ENCODE assay signal across 10 mouse cellular contexts in genomic region chrX:136107942-136108341, GRCm38 (mm10). TPM values are rescaled to one million over a fixed set of nuclear protein-coding genes. Genes with fewer than 3 reads are reported as not detected.
A peak's percentile ranks its signal among the peaks of the same experiment; 100 is the strongest.
DNase-seq lines count a peak whose midpoint lies in the region; ATAC-seq and TF ChIP-seq lines count a peak whose summit lies in the region.
"Had no signal": no experiment of that assay in that cellular context is flagged by ENCODE, and none has a peak within 500 bp of the region (broad histone marks: within the 10 kb centered on the region; RNA-seq: fewer than 3 reads in every experiment).

No protein-coding gene starts in this region.

- H3K27ac ChIP-seq in intestine, embryonic 14.5 days (ENCODE audit: low read depth) = no peak overlapping the region
- H3K27ac ChIP-seq in intestine, embryonic 15.5 days = no peak overlapping the region
- no peak overlapping the region for H3K27ac ChIP-seq in kidney, embryonic 14.5 days (ENCODE audit: low read depth, low read length)
- no peak overlapping the region for H3K27ac ChIP-seq in liver, embryonic 14.5 days
- H3K27ac ChIP-seq: limb, embryonic 15.5 days; stomach, embryonic 15.5 days had no signal

- no peaks in the 10 kb centered on the region for H3K4me1 ChIP-seq in intestine, embryonic 14.5 days (replicated peaks; ENCODE audit: control insufficient read depth, insufficient read depth, low read length)
- no peaks in the 10 kb centered on the region for H3K4me1 ChIP-seq in intestine, embryonic 15.5 days (replicated peaks)
- H3K4me1 ChIP-seq in kidney, embryonic 14.5 days (ENCODE audit: control insufficient read depth, insufficient read depth, low read length) = no peaks in the 10 kb centered on the region
- no peaks in the 10 kb centered on the region for H3K4me1 ChIP-seq in liver, embryonic 14.5 days (replicated peaks; ENCODE audit: control insufficient read depth in 2 of 2, insufficient read depth in 2 of 2, low read length in 1 of 2)
- H3K4me1 ChIP-seq: limb, embryonic 15.5 days; stomach, embryonic 15.5 days had no signal

- H3K36me3 ChIP-seq in intestine, embryonic 14.5 days (ENCODE audit: control insufficient read depth, insufficient read depth, low read length) = no peaks in the 10 kb centered on the region
- no peaks in the 10 kb centered on the region for H3K36me3 ChIP-seq in intestine, embryonic 15.5 days
- no peaks in the 10 kb centered on the region for H3K36me3 ChIP-seq in kidney, embryonic 14.5 days (ENCODE audit: control insufficient read depth, insufficient read depth, low read length)
- H3K36me3 ChIP-seq in liver, embryonic 14.5 days (replicated peaks; ENCODE audit: control insufficient read depth, insufficient read depth, low read depth) = no peaks in the 10 kb centered on the region
- H3K36me3 ChIP-seq: limb, embryonic 15.5 days; stomach, embryonic 15.5 days had no signal

- peak; percentile 45; the same call in 1 of the 2 replicates for TF ChIP-seq CTCF in liver, embryonic 14.5 days (IDR thresholded peaks at IDR 0.05; ENCODE audit: low read depth)

- 40% methylated on average over 6 of the region's 6 CpGs for WGBS in intestine, embryonic 14.5 days
- WGBS in intestine, embryonic 15.5 days = 45% methylated on average over 6 of the region's 6 CpGs
- 52% methylated on average over 6 of the region's 6 CpGs for WGBS in kidney, embryonic 14.5 days
- 28% methylated on average over 6 of the region's 6 CpGs for WGBS in liver, embryonic 14.5 days (ENCODE audit: insufficient replicate concordance)

- no peaks in the 10 kb centered on the region for H3K27me3 ChIP-seq in intestine, embryonic 14.5 days (replicated peaks; ENCODE audit: control insufficient read depth, insufficient read depth, low read length)
- no peaks in the 10 kb centered on the region for H3K27me3 ChIP-seq in intestine, embryonic 15.5 days (replicated peaks)
- peaks cover 3% of the 10 kb centered on the region; the same call in 1 of the 2 replicates for H3K27me3 ChIP-seq in kidney, embryonic 14.5 days (ENCODE audit: control insufficient read depth, insufficient read depth, low read length)
- H3K27me3 ChIP-seq in liver, embryonic 14.5 days (ENCODE audit: control insufficient read depth, insufficient read depth, low read length) = no peaks in the 10 kb centered on the region
- H3K27me3 ChIP-seq: stomach, embryonic 15.5 days had no signal

- ATAC-seq in intestine, embryonic 14.5 days (replicated peaks; ENCODE audit: low FRiP score, low TSS enrichment, low read depth) = no peak
- ATAC-seq in intestine, embryonic 15.5 days = no peak
- peak; percentile 49; the same call in 1 of the 2 replicates for ATAC-seq in kidney, embryonic 14.5 days (ENCODE audit: low FRiP score, low TSS enrichment)
- ATAC-seq in liver, embryonic 14.5 days (ENCODE audit: insufficient read depth) = no peak

- peak; percentile 59 for DNase-seq in intestine, embryonic 14.5 days (ENCODE audit: low spot score)
- peak; percentile 36 for DNase-seq in R1 (ENCODE audit: low read depth, low spot score)
- DNase-seq in embryo, embryonic 11 days = peak; percentile 47
- DNase-seq in liver, embryonic 14.5 days (ENCODE audit: low read depth in 3 of 3, low spot score in 3 of 3) = no peak
- peak; percentile 58 for DNase-seq in right cerebral cortex, postnatal 14 days
- DNase-seq in spleen, postnatal 4 days (ENCODE audit: low spot score in 2 of 2) = no peak

- TF ChIP-seq EP300 in liver, embryonic 14.5 days (IDR thresholded peaks at IDR 0.05; ENCODE audit: low read depth) = no peak

- H3K4me3 ChIP-seq in intestine, embryonic 14.5 days (ENCODE audit: low read depth, low read length) = no peak overlapping the region
- H3K4me3 ChIP-seq in intestine, embryonic 15.5 days (replicated peaks) = no peak overlapping the region
- H3K4me3 ChIP-seq in kidney, embryonic 14.5 days (ENCODE audit: low read length) = no peak overlapping the region
- H3K4me3 ChIP-seq in liver, embryonic 14.5 days (ENCODE audit: insufficient read depth in 1 of 2, low read depth in 2 of 2, low read length in 2 of 2) = no peak overlapping the region
- H3K4me3 ChIP-seq: limb, embryonic 15.5 days; stomach, embryonic 15.5 days had no signal

- no peaks in the 10 kb centered on the region for H3K9me3 ChIP-seq in intestine, embryonic 14.5 days (ENCODE audit: control insufficient read depth, low read length)
- H3K9me3 ChIP-seq in intestine, embryonic 15.5 days = no peaks in the 10 kb centered on the region
- H3K9me3 ChIP-seq in kidney, embryonic 14.5 days (ENCODE audit: control insufficient read depth, low read length) = no peaks in the 10 kb centered on the region
- H3K9me3 ChIP-seq in liver, embryonic 14.5 days (ENCODE audit: control insufficient read depth, low read length) = no peaks in the 10 kb centered on the region
- H3K9me3 ChIP-seq: limb, embryonic 15.5 days; stomach, embryonic 15.5 days had no signal

- H3K9ac ChIP-seq in intestine, embryonic 14.5 days (ENCODE audit: low read length) = no peak overlapping the region
- no peak overlapping the region for H3K9ac ChIP-seq in intestine, embryonic 15.5 days
- no peak overlapping the region for H3K9ac ChIP-seq in kidney, embryonic 14.5 days (ENCODE audit: low read depth, low read length)
- H3K9ac ChIP-seq in liver, embryonic 14.5 days (replicated peaks) = no peak overlapping the region
- H3K9ac ChIP-seq: limb, embryonic 15.5 days; stomach, embryonic 15.5 days had no signal

- H3K4me2 ChIP-seq in intestine, embryonic 14.5 days (ENCODE audit: low read length) = no peak overlapping the region
- H3K4me2 ChIP-seq in intestine, embryonic 15.5 days (replicated peaks) = no peak overlapping the region
- H3K4me2 ChIP-seq in kidney, embryonic 14.5 days (replicated peaks; ENCODE audit: low read depth, low read length) = no peak overlapping the region
- no peak overlapping the region for H3K4me2 ChIP-seq in liver, embryonic 14.5 days (ENCODE audit: low read depth)
- H3K4me2 ChIP-seq: limb, embryonic 15.5 days; stomach, embryonic 15.5 days had no signal

RNA-seq across cellular contexts. Expression of gene Nxf3, which starts 22.9 kb away (rescaled TPM):
- 0.09 and 0.15 TPM in 2 replicates for polyA plus RNA-seq in intestine, embryonic 14.5 days (2014; fragmentation: Nextera tagmentation; extraction: Ambion mirVana)
- 0.39 TPM in 1 of 2 replicates, not detected in the other for polyA plus RNA-seq in intestine, embryonic 15.5 days (2015; fragmentation: Nextera tagmentation; extraction: Ambion mirVana)
- polyA plus RNA-seq in kidney, embryonic 14.5 days (2014; fragmentation: Nextera tagmentation; extraction: Ambion mirVana) = not detected in 2 replicates
- 0.24 and 0.39 TPM in 2 replicates for polyA plus RNA-seq in liver, embryonic 14.5 days (2012; rRNA removed)
- polyA plus RNA-seq in liver, embryonic 14.5 days (2014; fragmentation: Nextera tagmentation; extraction: Ambion mirVana) = 0.17 and 0.23 TPM in 2 replicates
- polyA plus RNA-seq: limb, embryonic 15.5 days; stomach, embryonic 15.5 days had no signal

RNA-seq across cellular contexts. Expression of gene Bex4, which starts 30.9 kb away (rescaled TPM):
- 190 and 192 TPM in 2 replicates for polyA plus RNA-seq in intestine, embryonic 14.5 days (2014; fragmentation: Nextera tagmentation; extraction: Ambion mirVana)
- 230 and 263 TPM in 2 replicates for polyA plus RNA-seq in intestine, embryonic 15.5 days (2015; fragmentation: Nextera tagmentation; extraction: Ambion mirVana)
- polyA plus RNA-seq in kidney, embryonic 14.5 days (2014; fragmentation: Nextera tagmentation; extraction: Ambion mirVana) = 61.5 and 63.7 TPM in 2 replicates
- 73.5 and 131 TPM in 2 replicates for polyA plus RNA-seq in liver, embryonic 14.5 days (2012; rRNA removed)
- 154 and 162 TPM in 2 replicates for polyA plus RNA-seq in liver, embryonic 14.5 days (2014; fragmentation: Nextera tagmentation; extraction: Ambion mirVana)

RNA-seq across cellular contexts. Expression of gene Bex2, which starts 39.9 kb away (rescaled TPM):
- 132 and 146 TPM in 2 replicates for polyA plus RNA-seq in intestine, embryonic 14.5 days (2014; fragmentation: Nextera tagmentation; extraction: Ambion mirVana)
- 121 and 127 TPM in 2 replicates for polyA plus RNA-seq in intestine, embryonic 15.5 days (2015; fragmentation: Nextera tagmentation; extraction: Ambion mirVana)
- polyA plus RNA-seq in kidney, embryonic 14.5 days (2014; fragmentation: Nextera tagmentation; extraction: Ambion mirVana) = 78.7 and 89.3 TPM in 2 replicates
- polyA plus RNA-seq in liver, embryonic 14.5 days (2012; rRNA removed) = 57.1 and 93.6 TPM in 2 replicates
- polyA plus RNA-seq in liver, embryonic 14.5 days (2014; fragmentation: Nextera tagmentation; extraction: Ambion mirVana) = 127 and 138 TPM in 2 replicates

Comparison
In these comparisons a context has a peak if more than half of its experiments do, and no peak if none do; other contexts are left out.
1. DNase-seq: peak in intestine, embryonic 14.5 days (single experiment), R1 (single experiment), embryo, embryonic 11 days (single experiment) and right cerebral cortex, postnatal 14 days (single experiment); none in liver, embryonic 14.5 days (0 of 3) and spleen, postnatal 4 days (0 of 2).